Mouse (Mus musculus): ENCODE measurements around the gene Dmbx1.
A peak's percentile ranks its signal among the peaks of the same experiment; 100 is the strongest.

The Dmbx1 gene

DNA sequence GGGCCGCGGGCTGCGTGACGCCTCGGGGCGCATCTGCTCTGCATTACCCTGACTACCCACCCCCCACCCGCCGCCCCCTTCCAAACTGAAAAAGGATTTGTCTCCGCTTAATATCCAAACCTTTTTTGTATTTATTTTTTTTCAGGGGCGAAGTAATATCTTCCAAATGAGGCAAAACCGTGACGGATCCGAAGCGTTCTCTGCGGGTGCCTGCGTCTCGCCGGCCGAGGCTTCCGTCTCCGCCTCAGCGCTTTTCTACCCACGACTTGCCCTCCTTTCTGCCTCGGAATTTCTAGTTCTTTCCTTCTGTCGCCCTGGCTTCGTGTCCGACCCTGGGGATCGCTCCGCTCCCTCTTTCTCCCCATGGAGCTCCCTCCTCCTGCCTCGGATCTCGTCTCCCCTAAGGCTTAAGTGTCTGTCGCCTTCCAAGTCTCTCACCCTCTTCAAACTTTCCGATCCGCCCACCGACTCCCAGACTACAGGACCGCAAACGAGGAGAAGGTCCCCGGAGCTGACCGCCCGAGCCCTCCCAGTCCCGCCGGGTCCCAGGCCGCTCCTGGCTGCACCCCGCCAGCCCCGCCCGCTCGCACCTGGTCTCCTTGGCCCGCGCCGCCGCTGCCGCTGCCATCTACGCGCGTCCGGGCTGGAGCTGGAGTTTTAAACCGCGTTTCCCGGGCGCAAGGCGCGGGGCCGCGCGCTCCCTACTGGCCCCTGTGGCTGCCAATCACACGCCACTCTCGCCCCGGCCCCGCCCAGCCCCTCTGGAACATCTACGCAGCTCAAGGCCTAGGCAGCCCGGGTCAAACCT, at the start of gene Dmbx1:
Gene Dmbx1, minus strand, starts transcription at position 632 of the 808 bp plus-strand sequence.
- DNase-seq (ENCODE audit: low spot score): no peak

- no peak for DNase-seq (ENCODE audit: low spot score)
Measured at GRCm38 (mm10) chr4:115989382-115989781, 49.7 kb upstream of the Dmbx1 start.

DNA sequence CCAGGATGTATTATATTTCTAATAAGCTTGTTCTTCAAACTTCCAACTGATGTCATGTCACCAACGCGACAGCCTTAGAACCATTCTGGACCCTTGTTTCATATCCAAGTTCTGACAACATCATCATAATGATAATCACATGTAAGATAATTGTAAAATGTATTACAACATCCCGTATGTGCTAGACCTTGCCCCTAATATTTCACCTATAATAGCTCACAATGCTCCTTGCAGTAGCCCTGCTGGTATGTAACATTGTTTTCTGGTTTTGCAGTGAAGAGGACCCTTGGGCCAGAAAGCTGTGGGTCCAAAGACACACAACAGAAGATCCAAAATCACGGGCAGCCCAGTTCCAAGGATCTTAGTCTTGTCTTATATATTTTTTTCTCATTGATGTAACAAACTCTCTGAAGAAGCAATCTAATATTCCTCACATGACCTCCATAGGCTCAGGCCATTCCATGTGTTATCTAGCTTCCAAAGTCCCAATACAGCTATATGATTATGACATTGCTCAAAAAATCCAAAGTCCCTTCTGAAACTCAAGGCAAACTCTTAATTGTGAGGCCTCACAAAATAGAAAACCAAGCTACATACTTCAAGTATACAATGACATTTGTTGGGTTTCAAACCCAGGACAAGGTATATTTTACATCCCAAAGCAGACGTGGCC, 48.3 kb upstream of the Dmbx1 start:
- DNase-seq (ENCODE audit: low spot score): no peak

DNA sequence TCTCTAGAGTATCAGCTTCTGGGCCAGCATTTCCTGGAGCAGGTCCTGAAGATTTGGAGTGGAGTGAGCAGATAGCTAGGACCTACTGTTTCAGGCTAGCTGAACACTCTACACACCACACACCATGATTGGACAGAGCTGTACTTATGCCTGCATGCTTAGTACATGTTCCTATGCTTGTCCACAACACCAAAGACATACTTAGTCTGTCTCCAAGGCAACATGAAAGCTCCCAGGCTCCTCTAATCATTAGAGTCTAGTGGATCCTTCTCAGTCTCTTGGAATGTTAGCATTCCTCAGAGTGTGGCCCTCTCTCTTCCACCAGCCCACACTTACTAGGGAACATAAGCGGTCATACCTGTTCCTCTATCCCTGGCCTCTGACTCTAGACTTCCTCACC, 47.7 kb upstream of the Dmbx1 start:
- DNase-seq (ENCODE audit: low spot score): no peak

- no peak for DNase-seq (ENCODE audit: low spot score)
Measured at GRCm38 (mm10) chr4:115984967-115985366, 45.2 kb upstream of the Dmbx1 start.

GRCm38 (mm10) chr4:115984111-115984510, 44.4 kb upstream of the Dmbx1 start:
- peak; percentile 37 for DNase-seq (ENCODE audit: low spot score)

DNA sequence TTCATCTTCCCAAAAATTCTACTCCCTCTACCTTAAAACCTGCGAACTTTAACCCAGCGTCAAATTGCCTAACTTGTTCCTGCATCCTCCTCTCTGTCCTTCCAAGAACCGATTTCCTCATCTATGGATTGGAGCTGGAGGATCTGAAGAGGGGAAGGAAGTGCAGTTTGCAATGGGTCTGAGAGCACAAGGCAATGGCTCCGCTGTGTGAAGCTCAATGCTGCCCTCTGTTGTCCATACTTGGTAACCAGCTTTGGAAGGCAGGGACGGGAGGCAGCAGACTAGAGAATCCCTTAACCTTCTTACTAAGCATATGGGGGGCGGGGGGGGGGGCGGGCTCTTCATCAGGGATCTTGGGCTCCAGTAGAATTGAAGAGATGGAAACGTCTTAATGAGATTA, 41.0 kb upstream of the Dmbx1 start:
- DNase-seq (ENCODE audit: low spot score): no peak

DNA sequence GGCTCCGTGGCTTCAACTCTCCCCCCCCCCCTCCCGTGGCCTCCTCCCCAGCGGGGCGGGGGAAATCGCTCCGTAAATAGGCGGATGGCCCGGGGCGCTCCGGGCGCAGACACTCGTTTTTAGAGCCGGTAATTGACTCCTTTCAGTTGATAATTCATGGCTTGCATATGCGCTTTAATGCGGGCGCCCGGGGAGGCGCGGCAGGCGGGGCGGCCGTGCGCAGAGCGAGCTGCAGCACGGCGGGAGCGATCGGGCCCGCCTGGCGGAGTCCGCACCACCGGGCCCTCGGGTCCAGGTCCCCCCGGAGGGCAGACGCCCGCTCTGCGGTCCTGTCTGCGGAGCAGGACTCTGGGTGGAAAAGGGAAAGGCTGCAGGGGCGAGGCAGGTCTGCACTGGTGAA, 39.7 kb upstream of the Dmbx1 start:
- no peak for DNase-seq (ENCODE audit: low spot score)

DNA sequence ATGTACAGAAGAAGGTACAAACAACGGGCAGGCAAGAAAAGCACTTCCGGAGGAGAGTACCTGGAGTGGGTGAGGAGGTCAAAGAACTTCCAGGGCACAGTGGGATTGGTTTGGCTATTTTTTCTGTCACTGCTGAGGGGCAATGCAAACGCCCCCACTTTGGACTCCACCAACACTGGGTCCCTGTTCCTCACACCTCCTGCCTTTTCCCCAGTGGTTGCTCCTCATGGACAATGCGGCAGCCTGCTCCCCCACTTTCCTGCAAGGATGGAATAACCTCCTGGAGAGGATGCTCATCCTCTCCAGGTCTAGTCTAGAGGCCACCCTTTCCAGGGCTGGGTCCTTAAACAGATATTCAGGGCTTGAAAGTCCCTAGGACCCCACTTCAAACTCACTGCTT, 39.2 kb upstream of the Dmbx1 start:
- no peak for DNase-seq (ENCODE audit: low spot score)

- no peak for DNase-seq (ENCODE audit: low spot score)
Measured at GRCm38 (mm10) chr4:115972543-115972942, 32.8 kb upstream of the Dmbx1 start.

- no peak for DNase-seq (ENCODE audit: low spot score)
Measured at GRCm38 (mm10) chr4:115964446-115964845, 24.7 kb upstream of the Dmbx1 start.

- no peak for DNase-seq (ENCODE audit: low spot score)
Measured at GRCm38 (mm10) chr4:115963751-115964150, 24.0 kb upstream of the Dmbx1 start.

DNA sequence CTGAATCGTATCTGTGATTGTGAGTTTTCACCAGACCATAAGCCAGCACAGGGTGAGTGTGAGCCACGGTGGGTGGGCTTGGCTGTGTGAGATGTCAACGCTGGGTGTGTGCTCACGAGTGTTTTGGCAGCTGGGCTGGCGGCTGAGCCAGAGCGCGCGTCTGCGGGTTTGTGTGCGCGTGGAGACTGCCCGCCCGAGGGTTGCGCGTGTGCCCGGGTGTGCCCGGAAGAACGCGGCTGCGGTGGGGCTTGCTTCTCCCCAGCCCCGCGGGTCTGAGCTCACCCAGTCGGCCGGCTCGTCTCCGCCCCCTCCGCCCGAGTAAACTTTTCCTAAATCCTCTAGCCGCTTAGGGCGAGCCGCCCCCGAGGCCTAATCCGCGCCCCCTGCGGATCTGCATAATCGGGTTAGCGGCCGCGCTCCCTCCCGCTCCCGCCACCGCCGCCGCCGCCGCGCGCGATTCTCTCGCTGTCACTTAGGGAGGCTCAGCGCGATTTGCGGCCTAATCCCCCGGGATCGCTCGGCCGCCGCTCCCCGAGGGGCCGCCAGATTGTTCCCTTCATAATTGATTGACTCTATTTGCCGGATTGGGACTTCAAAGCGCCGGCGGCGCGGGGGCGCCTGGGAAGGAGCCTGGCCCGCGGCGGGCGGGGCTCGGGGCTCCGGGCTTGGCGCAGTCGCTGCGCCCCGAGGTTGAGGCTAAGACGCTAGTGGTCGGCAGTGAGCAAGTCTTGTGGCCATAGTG, 23.1 kb upstream of the Dmbx1 start:
- peak; percentile 10 for DNase-seq (ENCODE audit: low spot score)

- DNase-seq (ENCODE audit: low spot score): no peak
Measured at GRCm38 (mm10) chr4:115961991-115962390, 22.3 kb upstream of the Dmbx1 start.

- DNase-seq (ENCODE audit: low spot score): no peak
Measured at GRCm38 (mm10) chr4:115959546-115959945, 19.8 kb upstream of the Dmbx1 start.

DNA sequence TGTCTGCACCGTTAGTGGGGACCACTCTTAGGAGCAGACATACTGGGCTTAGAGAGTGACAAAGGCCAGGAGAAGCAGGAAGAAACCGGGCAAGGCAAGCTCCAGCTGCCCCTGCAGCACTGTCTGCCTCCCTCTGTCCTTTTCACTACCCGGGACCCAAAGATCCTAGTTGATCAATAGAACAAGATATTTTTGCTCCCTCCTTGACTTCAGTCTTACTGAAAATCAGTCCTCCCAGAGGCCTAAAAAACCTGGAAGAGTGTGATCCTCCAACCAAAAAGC, 15.7 kb upstream of the Dmbx1 start:
- DNase-seq (ENCODE audit: low spot score): no peak

DNA sequence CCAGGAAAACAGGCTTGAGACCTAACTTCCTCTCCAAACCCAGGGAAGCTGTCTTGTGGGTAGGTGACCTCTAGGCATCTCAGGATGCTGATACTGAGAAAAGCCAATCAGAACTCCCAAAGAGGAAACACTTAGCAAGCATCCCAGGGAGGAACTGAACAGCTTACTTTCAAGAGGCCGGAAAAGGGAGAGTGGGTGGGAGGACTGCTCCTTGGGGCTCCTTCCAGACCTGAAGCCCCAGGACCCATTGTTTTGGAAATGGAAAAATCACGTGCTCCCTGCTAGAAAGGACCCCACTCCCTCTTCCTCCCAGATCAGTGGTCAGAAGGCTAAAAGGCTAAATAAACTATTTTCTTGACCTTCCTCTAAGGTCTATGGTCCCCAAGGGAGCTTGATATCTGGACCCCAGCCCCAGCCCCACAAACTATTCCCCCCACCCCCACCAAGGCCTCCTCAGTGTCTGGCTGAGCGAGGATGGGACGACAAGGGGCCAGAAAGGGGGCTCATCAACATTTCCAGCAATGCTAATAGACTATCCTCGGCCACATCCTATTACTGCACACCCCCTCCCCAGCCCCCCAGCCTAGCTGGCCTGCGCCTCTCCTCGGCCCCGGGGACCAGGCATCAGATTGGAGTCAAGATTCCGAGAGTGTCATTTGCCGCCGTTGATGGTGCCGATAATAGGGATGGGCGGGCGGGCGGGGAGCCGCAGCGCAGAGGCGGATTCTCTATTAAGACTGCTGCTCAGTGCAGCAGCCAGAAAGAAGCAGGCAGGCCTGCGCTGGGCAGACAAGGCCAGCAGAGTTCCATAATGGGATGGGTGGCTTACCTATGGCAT, 15.1 kb upstream of the Dmbx1 start:
- no peak for DNase-seq (ENCODE audit: low spot score)

DNA sequence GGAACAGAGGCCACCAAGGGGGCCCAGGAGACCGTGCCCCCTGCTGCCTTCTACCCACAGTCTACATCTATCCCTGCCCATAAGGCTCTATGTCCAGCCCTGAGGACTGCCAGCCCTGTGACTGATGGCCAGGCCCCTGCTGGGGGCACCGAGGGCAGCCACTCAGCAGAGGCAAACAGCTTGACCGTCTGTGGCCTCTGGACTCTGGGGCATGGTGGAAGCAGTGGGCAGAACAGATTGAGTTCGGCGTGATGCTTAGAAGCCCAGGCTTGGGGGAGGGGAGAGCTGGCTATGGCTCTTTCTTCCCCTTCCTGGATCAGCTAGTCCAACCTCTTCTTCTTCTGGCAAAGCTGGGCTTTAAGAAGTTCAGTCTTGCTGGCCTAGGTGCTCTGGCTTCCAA, 13.8 kb upstream of the Dmbx1 start:
- DNase-seq (ENCODE audit: low spot score): no peak

DNA sequence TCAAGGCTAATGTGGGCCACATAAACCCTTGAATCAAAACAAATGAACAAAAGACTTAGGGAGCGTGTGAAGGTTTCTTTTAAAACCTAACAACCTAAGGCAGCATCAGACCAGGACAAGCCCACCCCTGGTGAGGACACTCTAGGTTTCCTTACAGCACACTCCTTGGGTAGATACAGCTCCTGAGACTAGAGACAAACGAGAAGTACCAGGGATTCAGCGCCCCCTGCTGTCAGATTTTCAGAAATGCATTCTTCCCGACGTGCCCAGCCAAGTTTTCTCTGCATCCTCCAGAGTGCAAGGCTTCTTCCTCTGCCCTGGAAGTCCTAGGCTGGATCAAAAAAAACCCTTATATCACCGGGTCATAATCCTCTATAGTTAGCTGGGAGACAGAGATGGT, 13.0 kb upstream of the Dmbx1 start:
- no peak for DNase-seq (ENCODE audit: low spot score)

DNA sequence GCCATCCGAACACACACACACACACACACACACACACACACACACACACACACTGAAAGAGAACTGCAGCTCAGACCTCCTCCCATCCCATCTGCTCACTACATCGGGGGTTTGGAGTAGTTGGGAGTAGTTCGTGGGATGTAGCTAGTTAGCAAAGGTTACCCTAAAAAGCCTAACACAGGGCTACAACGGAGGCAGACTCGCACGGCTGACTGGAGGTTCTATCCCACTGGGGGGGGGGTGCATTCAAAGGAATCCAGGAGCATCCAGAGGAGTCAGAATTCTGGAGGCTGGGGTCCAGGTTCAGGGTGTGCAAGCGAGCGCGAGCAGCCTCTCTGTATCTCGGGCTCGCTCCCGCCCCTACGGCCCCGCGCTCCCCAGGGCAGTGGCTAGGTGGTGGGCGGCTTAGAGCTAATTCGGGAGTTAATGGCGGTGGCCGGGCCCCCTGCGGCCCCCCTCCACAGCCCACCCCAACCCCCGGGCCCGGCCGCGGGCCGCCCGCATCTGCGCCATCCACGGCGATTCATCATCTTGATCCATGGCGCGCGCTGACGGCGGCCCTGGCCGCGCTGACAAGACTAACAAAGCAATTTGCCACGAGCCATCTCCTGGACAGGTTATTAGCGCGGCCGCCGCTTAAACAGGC, 4.1 kb upstream of the Dmbx1 start:
- DNase-seq (ENCODE audit: low spot score): no peak

DNA sequence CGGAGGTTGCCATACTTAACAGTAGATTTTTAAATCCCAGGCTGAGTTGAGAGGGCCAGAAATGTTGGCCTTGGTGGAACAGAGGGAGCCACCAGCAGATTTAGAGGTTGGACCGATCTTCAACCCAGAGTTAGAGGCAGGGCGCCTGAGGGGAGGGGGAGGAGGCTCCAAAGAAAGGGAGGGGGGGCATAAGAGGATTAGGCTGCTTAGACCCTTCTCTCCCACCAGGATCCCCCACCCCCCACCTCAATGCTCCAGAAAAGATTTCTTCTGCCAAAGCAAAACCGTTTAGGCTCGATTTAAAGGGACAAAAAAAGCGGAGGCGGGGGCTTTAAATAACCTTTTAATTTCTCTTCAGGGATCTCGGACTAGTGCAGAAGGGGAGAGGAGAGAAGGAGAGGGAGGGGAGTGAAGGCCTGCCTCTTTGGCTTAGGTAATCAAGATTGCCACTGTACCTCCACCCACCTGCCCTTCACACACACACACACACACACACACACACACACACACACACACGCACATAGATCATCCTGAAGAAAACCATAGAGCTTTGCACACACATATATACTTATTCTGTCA, 1.6 kb upstream of the Dmbx1 start:
- no peak for DNase-seq (ENCODE audit: low spot score)
